Mouse (Mus musculus) lung, postnatal 4 days (tissue): ENCODE results near the gene Sipa1l1.

ENCODE experiments used
- DNase-seq, 2 experiments: peaks; one replicate each; pipeline ENCODE4 v3.0.0; 2021

Sipa1l1 gene

DNA sequence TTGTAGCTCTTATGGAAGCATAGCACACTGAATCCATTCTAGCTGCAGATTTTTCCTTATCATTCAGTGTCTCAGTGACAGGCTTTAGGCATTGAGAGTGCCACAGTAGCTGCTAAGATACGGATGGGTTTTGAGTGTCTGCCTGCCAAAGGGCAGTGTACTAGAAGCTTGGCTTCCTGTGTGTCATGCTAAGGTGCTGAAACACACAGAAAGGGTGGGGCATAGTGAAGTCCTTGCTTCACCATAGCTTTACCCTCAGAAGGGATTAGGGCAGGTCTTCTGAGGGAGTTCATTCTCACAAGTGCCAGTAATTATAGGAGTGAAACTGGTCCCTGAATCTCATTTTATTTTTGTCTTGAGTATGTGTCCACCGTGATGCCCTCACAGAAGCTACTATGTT lies 82.2 kb downstream of the Sipa1l1 start:
- no peak for DNase-seq

- peak; percentile 55 to 65 for DNase-seq
Measured at GRCm38 (mm10) chr12:82254076-82254475, 85.0 kb downstream of the Sipa1l1 start.

- DNase-seq: no peak
Measured at GRCm38 (mm10) chr12:82256012-82256411, 86.9 kb downstream of the Sipa1l1 start.

GRCm38 (mm10) chr12:82256921-82257500 lies 87.9 kb downstream of the Sipa1l1 start:
- no peak for DNase-seq

DNA sequence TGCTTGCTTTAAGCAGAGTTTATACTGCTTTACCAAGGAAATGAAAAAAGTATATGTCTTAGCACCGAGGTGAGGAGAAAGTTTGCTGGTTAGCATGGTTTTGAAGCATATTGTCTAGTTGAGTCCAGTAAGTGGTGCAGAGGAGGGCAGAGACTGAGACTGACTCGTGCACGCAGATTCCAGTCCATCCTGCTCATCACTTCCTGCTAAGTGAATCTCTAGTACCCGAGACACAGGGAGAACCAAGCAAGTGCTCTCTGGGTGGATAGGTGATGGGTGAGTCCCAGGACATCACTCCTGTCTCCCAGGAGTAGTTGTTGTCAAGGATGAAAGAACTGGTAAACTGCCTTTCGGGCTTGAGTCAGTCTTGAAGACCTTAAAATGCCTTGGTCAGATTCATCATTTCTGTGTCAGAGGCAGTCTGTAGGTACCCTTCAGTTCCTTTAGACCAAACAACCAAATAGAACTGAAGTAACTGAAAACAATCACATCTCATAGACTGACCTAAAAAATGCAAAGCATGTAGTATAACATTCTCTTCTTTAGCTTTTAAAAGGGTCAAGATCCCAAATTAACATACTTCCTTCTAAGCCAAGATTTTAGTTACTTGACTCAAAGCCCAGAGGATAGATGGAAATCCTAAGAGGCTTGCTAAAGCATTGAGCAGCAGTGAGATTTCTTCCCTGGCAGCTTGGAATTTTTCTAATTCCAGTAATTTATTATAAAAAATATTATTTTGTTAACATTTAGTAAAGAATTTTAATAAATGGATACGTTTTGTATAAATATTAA lies 89.1 kb downstream of the Sipa1l1 start:
- DNase-seq: no peak

DNA sequence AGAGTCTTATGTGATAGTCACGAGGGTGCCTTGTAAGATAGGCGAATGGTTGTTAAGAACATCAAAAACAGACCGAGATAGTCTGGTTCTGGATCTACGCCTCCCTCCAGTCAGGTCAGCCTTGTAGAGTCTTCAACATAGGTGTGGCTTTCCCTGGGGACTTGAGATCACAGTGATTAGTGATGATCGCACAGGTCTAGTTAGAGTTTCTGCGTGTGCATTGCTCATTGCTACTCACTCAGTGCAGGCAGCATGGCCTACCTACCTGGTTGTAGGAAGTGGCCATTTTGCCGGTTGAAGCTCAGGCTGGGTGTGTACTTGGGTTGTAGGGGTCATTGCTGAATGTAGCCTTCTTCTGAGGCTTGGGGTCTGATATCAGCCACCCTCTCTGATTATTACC lies 94.3 kb downstream of the Sipa1l1 start:
- no peak for DNase-seq

- DNase-seq: no peak
Measured at GRCm38 (mm10) chr12:82264083-82264851, 95.1 kb downstream of the Sipa1l1 start.

- DNase-seq: peak; percentile 34 to 58
Measured at GRCm38 (mm10) chr12:82265335-82266274, 96.5 kb downstream of the Sipa1l1 start.

DNA sequence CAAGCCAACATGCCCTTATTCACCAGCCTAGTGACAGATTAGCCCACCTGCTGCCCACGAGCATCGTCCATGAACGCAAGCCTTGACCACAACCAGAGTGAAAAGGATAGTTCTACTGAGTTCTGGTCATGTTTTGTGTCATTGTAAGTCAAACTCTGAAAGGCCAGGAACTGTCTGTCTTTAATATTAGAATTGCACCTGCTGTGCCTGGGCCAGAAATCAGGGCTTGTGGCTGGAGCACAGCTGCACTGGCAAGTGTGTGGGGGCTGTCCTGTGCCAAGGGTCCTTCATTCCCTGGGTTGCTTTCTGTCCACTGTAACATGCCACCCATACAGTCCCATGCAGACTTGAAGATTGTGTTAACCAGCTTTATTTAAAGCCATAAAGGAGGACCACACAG lies 102.3 kb downstream of the Sipa1l1 start:
- no peak for DNase-seq

- no peak for DNase-seq
Measured at GRCm38 (mm10) chr12:82273503-82273902, 104.4 kb downstream of the Sipa1l1 start.

- DNase-seq: no peak
Measured at GRCm38 (mm10) chr12:82274576-82274975, 105.5 kb downstream of the Sipa1l1 start.

- no peak for DNase-seq
Measured at GRCm38 (mm10) chr12:82275767-82276166, 106.6 kb downstream of the Sipa1l1 start.

- DNase-seq: no peak
Measured at GRCm38 (mm10) chr12:82276591-82276990, 107.5 kb downstream of the Sipa1l1 start.

DNA sequence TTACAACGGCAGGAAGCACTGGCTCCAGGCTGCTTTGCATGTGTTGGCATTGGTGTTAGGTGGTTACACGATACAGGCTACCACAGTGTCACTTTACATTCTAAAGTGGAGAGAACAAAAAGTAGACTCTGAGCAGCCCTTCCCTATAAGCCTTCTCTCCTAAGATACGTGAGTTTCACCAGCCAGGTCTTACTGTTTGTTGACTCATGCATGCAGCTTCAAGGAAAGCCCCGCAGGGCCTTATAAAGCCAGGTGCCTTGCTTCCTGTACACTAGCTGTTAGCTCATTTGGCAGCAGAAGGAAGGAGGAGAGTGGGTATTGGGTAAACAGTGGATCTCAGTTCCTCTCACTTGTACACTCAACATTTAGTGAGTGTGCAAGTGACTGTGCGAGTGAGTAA lies 115.5 kb downstream of the Sipa1l1 start:
- DNase-seq: no peak

- DNase-seq: no peak
Measured at GRCm38 (mm10) chr12:82285018-82285417, 115.9 kb downstream of the Sipa1l1 start.

DNA sequence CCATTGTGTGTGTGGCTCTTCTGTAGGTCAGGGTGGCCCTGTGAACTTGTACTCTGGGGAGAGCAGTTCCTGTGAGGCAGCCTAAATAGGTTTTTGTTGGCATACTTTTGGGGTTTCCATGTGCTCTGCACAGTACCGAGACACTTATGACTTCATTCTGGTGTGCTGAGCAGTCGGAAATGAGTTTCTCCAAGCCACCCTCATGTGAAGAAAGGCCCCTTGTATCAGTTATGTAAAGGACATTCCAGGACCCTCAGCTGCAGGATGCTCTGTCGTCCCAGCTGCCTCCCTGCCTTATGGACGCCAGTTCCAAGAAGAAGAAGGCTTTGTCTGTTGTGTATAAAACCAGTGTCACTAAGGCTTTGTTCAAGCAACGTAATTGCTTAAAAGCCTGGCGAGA lies 116.9 kb downstream of the Sipa1l1 start:
- no peak for DNase-seq

DNA sequence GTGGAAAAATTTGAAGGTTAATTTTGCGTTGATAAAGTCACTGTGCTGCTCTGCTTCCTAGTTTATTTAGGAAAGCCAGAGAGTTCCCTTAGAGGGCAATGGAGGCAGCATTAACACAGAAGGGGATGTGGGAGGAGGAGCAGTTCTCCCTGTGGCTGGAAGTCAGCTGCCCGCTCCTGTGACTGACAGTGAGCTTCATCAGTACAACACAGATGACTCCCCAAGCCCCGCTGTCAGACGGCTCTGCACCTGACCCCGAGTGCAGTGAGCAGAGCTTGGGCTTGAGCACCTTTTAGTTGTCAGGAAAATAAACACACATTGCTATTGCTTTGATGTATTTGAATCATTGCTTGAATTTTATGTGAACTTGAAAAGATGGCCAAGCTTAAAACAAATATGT lies 117.7 kb downstream of the Sipa1l1 start:
- DNase-seq: no peak

- no peak for DNase-seq
Measured at GRCm38 (mm10) chr12:82293545-82294247, 124.6 kb downstream of the Sipa1l1 start.

DNA sequence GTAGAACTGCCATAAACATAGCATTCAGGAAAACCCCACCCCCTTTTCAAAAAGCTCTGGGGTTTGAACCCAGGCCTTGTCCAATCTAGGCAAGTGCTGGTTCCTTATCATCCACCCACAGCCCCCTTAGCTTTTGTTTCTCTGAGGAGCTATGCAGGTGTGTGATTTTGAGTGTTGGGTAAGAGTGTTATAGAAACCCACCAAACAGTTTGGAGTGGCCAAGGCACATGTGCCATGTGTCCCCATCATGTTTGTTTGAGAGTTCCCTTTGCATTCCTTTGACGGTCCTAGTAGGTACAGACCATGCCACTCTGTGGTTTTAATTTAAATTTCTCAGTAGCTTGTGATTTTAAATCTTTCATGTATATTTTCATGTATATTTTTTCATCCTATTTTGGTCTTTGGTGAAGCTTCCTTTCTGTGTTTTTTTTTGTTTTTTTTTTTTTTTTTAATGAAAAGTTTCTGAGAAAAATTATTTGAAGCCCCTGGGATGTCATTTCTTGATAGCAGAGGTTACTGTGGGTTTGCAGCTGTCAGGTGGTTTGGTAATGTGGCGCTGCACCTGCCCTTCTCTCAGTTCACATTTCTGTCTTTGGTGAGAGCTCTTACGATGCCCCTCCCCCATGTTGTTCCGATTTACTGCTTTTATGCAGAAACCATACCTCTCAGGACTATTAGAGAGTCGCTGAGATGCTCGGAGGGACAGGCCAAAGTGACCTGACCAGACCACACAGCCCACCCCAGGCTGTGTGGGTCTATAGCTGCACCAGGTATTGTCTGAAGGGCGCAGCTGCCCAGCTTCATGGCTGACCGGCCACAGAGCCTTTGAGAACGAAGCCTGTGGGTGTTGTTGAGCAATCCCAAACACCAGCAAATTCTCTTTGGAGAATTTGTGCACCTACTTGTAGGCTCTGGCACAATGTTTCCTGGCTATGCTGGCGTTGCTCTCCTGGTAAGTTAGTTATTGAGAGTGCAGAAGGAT lies 126.1 kb downstream of the Sipa1l1 start:
- DNase-seq: no peak

GRCm38 (mm10) chr12:82296276-82296675 lies 127.2 kb downstream of the Sipa1l1 start:
- no peak for DNase-seq

GRCm38 (mm10) chr12:82297196-82297595 lies 128.1 kb downstream of the Sipa1l1 start:
- DNase-seq: no peak
